Mouse (Mus musculus) hindbrain, embryonic 14.5 days (tissue): ENCODE results near the gene Per2. TPM values are rescaled to one million over a fixed set of nuclear protein-coding genes. Genes with fewer than 3 reads are reported as not detected.

Experiments
- polyA plus RNA-seq: library from polyadenylated mRNA; unstranded; fragments of >200 nt; fragmentation: Nextera tagmentation; extraction: Ambion mirVana; gene quantifications from 2 replicates; pipeline ENCODE4 v1.2.1, GENCODE M21; 2014

Gene Per2
- polyA plus RNA-seq, 1 experiment from 2014 or later, result 3.5 TPM

Other genes with a start within 250 kb of the Per2 start
- gene Ube2f, start 209.0 kb downstream of the Per2 start, polyA plus RNA-seq, result 63.8 and 67.6 TPM in 2 replicates
- 9.7 and 10.5 TPM in 2 replicates for gene Scly, start 161.0 kb downstream of the Per2 start, polyA plus RNA-seq
- 0.17 and 0.18 TPM in 2 replicates for gene Espnl, start 137.2 kb downstream of the Per2 start, polyA plus RNA-seq
- 0.25 and 0.37 TPM in 2 replicates for gene Klhl30, start 108.3 kb downstream of the Per2 start, polyA plus RNA-seq
- gene Erfe, start 92.9 kb downstream of the Per2 start, polyA plus RNA-seq, result 0.66 TPM in 1 of 2 replicates, not detected in the other
- gene Ilkap, start 60.5 kb downstream of the Per2 start, polyA plus RNA-seq, result 132 and 143 TPM in 2 replicates
- gene Hes6, start 45.3 kb downstream of the Per2 start, polyA plus RNA-seq, result 125 and 129 TPM in 2 replicates
- 6.5 and 7.6 TPM in 2 replicates for gene Traf3ip1, start 35.3 kb upstream of the Per2 start, polyA plus RNA-seq
- 15.7 and 16.7 TPM in 2 replicates for gene Asb1, start 81.2 kb upstream of the Per2 start, polyA plus RNA-seq